Mouse (Mus musculus) gastrocnemius, adult 2 months (tissue): ENCODE results near the gene Ccne1. TPM values are rescaled to one million over a fixed set of nuclear protein-coding genes. Genes with fewer than 3 reads are reported as not detected.

ENCODE experiments used
- DNase-seq: peaks from one replicate; pipeline ENCODE4 v3.0.0; 2022
- H3K27ac ChIP-seq: fragments of 200-600 bp; 2 replicates; pipeline ENCODE4 v1.8.1; 2022; ENCODE audit warnings: mild to moderate bottlenecking
- H3K4me3 ChIP-seq: fragments of 200-600 bp; 2 replicates; pipeline ENCODE4 v1.8.1; 2022; ENCODE audit warnings: mild to moderate bottlenecking, moderate library complexity
- CTCF ChIP-seq: fragments of 200-600 bp; IDR thresholded peaks from 2 replicates; pipeline ENCODE4 v1.8.1; 2022; ENCODE audit warnings: antibody characterized with exemption, mild to moderate bottlenecking, moderate library complexity
- intact Hi-C: fragments of 180-260 bp; cut with DNase I; formaldehyde crosslinking; loops from one replicate; pipeline ENCODE4 v1.15.1; 2025
- total RNA-seq, 2 experiments: library from RNA; stranded (reverse); gene quantifications; 2 replicates each; pipeline ENCODE4 v1.2.3; 2021

Gene Ccne1
- total RNA-seq, 2 experiments from 2014 or later: 0.20 to 0.28 TPM

DNA sequence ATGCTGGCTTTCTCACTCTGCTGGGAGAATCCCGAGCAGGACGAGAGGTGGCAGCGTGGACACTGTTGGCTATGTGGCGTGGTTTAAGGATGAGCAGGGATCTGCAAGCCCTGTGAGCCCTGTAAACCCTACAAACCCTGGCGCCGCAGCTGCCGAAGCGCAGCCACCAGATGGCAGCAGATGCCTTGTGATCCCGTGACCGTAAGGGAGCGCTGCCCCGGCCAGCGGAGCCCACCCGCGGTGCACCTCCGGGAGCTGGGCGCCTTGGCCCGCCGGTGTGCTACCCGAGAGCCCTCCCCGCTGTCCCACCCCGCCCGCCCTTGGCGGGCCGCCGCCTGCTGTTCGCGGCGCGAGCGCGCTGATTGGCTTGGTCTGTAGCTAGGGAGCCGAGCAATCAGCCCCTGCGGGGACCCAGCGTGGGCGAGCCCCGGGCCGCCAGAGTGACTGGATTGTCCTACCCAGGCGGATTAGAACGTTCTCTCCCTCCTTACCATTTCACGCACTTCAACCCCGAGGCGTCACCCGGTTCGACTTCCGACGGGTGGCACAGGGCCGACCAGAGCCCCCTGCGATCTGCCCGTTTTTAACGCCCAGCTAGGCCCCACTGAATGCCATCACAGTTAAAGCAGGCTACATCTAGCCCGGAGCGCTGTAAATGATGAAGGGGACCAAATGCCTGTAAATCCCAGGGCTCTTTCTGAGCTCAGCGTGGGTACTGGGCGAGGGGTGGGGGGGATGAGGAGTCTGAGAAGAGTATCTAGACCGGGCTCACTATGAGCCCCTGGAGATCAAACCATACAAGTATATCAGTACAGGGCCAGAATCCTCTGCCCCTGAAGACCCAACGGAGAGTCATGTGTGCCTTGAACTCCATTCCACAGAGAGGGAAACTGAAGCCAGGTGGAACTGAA, 46.0 kb downstream of the Ccne1 start:
- peak overlapping the region; percentile 78 for H3K4me3 ChIP-seq
- peak; percentile 92 for TF ChIP-seq CTCF
- H3K27ac ChIP-seq: peak overlapping the region; percentile 97
- DNase-seq: peak; percentile 94
- intact Hi-C loops: loop anchor here (2.0 kb wide), 2 partner anchors 13 to 79 kb away; no protein-coding TSS in a partner anchor

GRCm38 (mm10) chr7:38059636-38060330, 47.6 kb downstream of the Ccne1 start:
- TF ChIP-seq CTCF: no peak
- DNase-seq: peak; percentile 49
- Histone ChIP-seq H3K4me3 (peak overlapping the region; percentile 78), H3K27ac (peak overlapping the region; percentile 97)
- intact Hi-C loops: loop anchor here (2.0 kb wide), 3 partner anchors 15 to 81 kb away; no protein-coding TSS in a partner anchor

DNA sequence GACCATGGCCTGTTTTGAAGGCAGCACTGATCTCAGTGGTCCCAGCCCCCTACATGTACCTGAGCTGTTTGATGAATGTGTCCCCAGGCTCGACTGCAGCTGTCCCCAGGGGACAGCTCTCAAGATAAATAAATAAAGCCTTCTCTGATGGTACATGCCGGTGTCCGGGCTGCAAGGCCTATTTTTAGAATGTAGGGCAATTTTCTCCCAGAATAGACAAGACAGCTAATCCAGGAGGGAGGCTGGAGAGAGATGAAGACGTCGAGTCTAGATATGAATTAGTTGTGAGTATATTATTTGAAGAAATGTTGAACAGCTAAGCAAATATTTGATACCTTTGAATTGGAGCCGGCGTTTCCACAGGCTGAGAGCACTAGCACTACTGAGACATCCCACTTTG, 48.2 kb downstream of the Ccne1 start:
- no peak for TF ChIP-seq CTCF
- intact Hi-C loops: loop anchor here (2.0 kb wide), 1 partner anchor 40 kb away; no protein-coding TSS in a partner anchor
- Histone ChIP-seq H3K27ac (peak overlapping the region; percentile 97), H3K4me3 (peak overlapping the region; percentile 78)
- DNase-seq: peak; percentile 62

DNA sequence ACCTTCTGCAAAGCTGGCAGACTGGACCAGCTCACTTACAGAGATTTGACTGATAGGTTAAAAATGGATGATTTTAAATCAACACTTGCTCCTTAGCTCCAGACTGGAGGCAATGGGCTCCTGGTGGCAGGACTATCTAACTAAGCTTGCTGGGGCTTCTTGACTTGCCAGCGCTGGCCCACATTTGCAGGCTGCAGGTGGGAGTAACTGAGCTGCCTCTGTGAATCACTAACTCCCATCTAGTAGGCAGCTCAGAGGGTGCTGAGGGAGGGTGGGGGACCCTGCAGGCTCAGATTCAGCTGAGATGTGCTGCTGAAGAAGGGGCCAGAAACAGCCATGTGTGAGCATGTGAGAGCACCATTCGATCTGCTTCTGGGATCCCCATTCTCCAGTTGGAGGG, 51.3 kb downstream of the Ccne1 start:
- Histone ChIP-seq H3K4me3 (no peak overlapping the region), H3K27ac (peak overlapping the region; percentile 52; the same call in 1 of the 2 replicates)
- DNase-seq: no peak
- TF ChIP-seq CTCF: no peak
- intact Hi-C loops: no loop called here

DNA sequence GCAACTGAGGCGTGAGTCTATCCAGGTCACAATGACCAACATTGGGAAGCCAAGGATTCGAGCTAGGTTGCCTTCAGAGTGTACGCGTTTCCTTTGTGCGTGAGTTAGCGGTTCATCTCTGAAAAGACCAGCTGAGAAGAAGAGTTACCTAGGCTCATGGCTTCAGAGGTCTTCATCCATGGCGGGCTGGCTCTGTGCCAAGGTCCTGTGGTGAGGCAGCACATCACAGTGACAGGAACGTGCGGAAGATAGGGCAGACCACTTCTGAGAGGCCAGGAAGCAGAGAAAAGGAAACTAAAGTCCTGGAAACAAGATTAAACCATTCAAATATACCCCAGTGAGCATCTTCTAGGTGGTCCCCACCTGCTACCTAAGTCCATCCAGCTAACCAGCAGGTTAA, 53.1 kb downstream of the Ccne1 start:
- no peak for DNase-seq
- H3K4me3 ChIP-seq: no peak overlapping the region
- no peak for TF ChIP-seq CTCF
- H3K27ac ChIP-seq: no peak overlapping the region
- intact Hi-C loops: no loop called here

Other genes with a start within 250 kb of the Ccne1 start
- gene Uri1, start 84.0 kb downstream of the Ccne1 start, total RNA-seq: 10 to 100 TPM; 23.5 to 30.6 TPM
- 10 to 100 TPM; 23.4 to 31.9 TPM for gene 1600014C10Rik, start 75.7 kb upstream of the Ccne1 start, total RNA-seq
- gene Plekhf1, start 120.5 kb upstream of the Ccne1 start, total RNA-seq: 10 to 100 TPM in 1 of 2 experiments, 1 to 10 TPM in 1; 6.6 to 15.0 TPM
- gene Pop4, start 163.9 kb upstream of the Ccne1 start, total RNA-seq: 1 to 10 TPM; 8.3 to 8.4 TPM